Mouse (Mus musculus) NIH3T3 (cell line): ENCODE data around the gene Mical2.

ENCODE experiments used
- DNase-seq: peaks from one replicate; pipeline ENCODE4 v3.0.0-alpha.2; 2012; ENCODE audit warnings: low read depth

The Mical2 gene

GRCm38 (mm10) chr7:112242587-112242986 is 16.9 kb downstream of the Mical2 start:
- no peak for DNase-seq

GRCm38 (mm10) chr7:112244071-112244470 is 18.4 kb downstream of the Mical2 start:
- DNase-seq: no peak

- no peak for DNase-seq
Observed at GRCm38 (mm10) chr7:112244683-112245082, 19.0 kb downstream of the Mical2 start.

- peak; percentile 38 for DNase-seq
Observed at GRCm38 (mm10) chr7:112245839-112246438, 20.3 kb downstream of the Mical2 start.

- DNase-seq: no peak
Observed at GRCm38 (mm10) chr7:112246442-112246841, 20.8 kb downstream of the Mical2 start.

GRCm38 (mm10) chr7:112247890-112248289 is 22.2 kb downstream of the Mical2 start:
- DNase-seq: no peak

GRCm38 (mm10) chr7:112249476-112249875 is 23.8 kb downstream of the Mical2 start:
- DNase-seq: peak; percentile 56

- DNase-seq: no peak
Observed at GRCm38 (mm10) chr7:112252065-112252464, 26.4 kb downstream of the Mical2 start.

GRCm38 (mm10) chr7:112254233-112254632 is 28.6 kb downstream of the Mical2 start:
- DNase-seq: no peak

GRCm38 (mm10) chr7:112255248-112255866 is 29.7 kb downstream of the Mical2 start:
- no peak for DNase-seq

GRCm38 (mm10) chr7:112258338-112258903 is 32.8 kb downstream of the Mical2 start:
- no peak for DNase-seq

- no peak for DNase-seq
Observed at GRCm38 (mm10) chr7:112259286-112259685, 33.6 kb downstream of the Mical2 start.

GRCm38 (mm10) chr7:112261121-112261520 is 35.5 kb downstream of the Mical2 start:
- no peak for DNase-seq

GRCm38 (mm10) chr7:112267266-112267665 is 41.6 kb downstream of the Mical2 start:
- peak; percentile 39 for DNase-seq

GRCm38 (mm10) chr7:112268761-112269425 is 43.2 kb downstream of the Mical2 start:
- DNase-seq: no peak

GRCm38 (mm10) chr7:112270870-112271269 is 45.2 kb downstream of the Mical2 start:
- peak; percentile 68 for DNase-seq

GRCm38 (mm10) chr7:112271627-112272026 is 46.0 kb downstream of the Mical2 start:
- DNase-seq: no peak

- no peak for DNase-seq
Observed at GRCm38 (mm10) chr7:112272692-112273091, 47.0 kb downstream of the Mical2 start.

- DNase-seq: no peak
Observed at GRCm38 (mm10) chr7:112273451-112273850, 47.8 kb downstream of the Mical2 start.

GRCm38 (mm10) chr7:112274611-112275010 is 49.0 kb downstream of the Mical2 start:
- no peak for DNase-seq

- DNase-seq: no peak
Observed at GRCm38 (mm10) chr7:112275093-112275492, 49.4 kb downstream of the Mical2 start.

- DNase-seq: no peak
Observed at GRCm38 (mm10) chr7:112275883-112276282, 50.2 kb downstream of the Mical2 start.

GRCm38 (mm10) chr7:112276823-112277222 is 51.2 kb downstream of the Mical2 start:
- no peak for DNase-seq
